Mouse (Mus musculus): ENCODE results near the gene Tenm3. TPM values are rescaled to one million over a fixed set of nuclear protein-coding genes. Genes with fewer than 3 reads are reported as not detected.

The Tenm3 gene
- polyA plus RNA-seq, 1 experiment from 2014 or later: 48.6 TPM

DNA sequence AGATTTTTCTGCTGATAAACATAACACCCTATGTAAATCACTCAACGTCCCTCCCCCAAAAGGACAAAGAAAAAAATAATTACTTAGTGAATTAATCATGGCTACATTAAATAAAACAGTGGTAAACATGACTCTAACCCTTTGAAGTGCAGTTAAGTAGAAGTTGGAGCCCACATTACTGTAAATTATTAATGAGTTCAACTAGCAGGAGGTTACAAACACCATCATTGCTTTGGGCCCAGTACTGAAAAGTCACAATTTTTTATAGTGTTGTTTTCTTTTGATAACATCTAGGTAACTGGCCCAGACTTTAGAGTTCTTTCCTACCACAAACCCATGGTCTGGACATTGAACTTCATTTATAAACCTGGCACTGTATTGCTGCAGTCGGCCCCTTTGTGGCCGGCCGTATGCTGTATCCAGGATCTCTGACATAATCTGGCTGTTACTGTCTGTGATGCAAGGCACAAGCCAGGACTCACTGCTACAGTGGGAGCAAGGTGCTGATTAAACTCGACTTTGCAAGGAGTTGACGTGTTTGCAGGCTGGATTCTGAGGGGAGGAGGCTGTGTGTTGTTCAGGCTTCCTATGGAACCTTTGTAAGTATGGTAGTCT lies 602.7 kb downstream of the Tenm3 start:
- no peak overlapping the region for H3K4me2 ChIP-seq (ENCODE audit: low read depth, low read length)
- no peak overlapping the region for H3K27ac ChIP-seq (replicated peaks; ENCODE audit: low read depth, low read length)
- ATAC-seq (ENCODE audit: low read depth) (no peak), DNase-seq (ENCODE audit: low spot score) (no peak)
- peaks cover 57% of the 10 kb centered on the region for H3K36me3 ChIP-seq (ENCODE audit: control insufficient read depth, insufficient read depth, low read length)
- 77% methylated on average over 6 of the region's 6 CpGs for WGBS
- H3K4me1 ChIP-seq (ENCODE audit: control insufficient read depth, insufficient read depth, low read length): no peaks in the 10 kb centered on the region; the same call in 1 of the 2 replicates
- no peak overlapping the region for H3K9ac ChIP-seq (ENCODE audit: low read depth, low read length)
- H3K4me3 ChIP-seq (ENCODE audit: low read depth, low read length): no peak overlapping the region
- no peaks in the 10 kb centered on the region for H3K27me3 ChIP-seq (replicated peaks; ENCODE audit: control insufficient read depth, insufficient read depth, low read length)
- peaks cover 4% of the 10 kb centered on the region; the same call in 1 of the 2 replicates for H3K9me3 ChIP-seq (ENCODE audit: control insufficient read depth, low read length)

DNA sequence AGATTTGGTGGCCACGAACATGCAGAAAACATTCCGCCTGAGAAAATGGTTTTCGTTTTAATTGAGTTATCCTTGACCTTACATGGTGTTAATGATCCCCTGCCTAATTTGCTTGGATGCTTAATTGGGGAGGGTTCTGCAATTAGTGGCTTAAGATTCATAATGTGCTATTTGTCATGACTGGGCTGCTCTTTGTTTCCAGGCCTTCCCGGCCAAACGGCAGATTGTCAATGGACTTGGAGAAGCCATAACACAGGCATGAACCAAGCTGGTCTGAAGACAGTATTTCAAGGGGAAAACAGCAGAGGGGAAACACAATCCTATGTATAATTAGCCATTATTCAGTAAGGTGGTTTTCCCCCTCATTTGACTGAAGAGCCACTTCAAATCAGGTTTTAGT lies 606.8 kb downstream of the Tenm3 start:
- H3K36me3 ChIP-seq (ENCODE audit: control insufficient read depth, insufficient read depth, low read length): peaks cover 74% of the 10 kb centered on the region
- WGBS: 85% methylated on average over 5 of the region's 5 CpGs
- H3K9ac ChIP-seq (ENCODE audit: low read depth, low read length): no peak overlapping the region
- peaks cover 10% of the 10 kb centered on the region; the same call in 1 of the 2 replicates for H3K9me3 ChIP-seq (ENCODE audit: control insufficient read depth, low read length)
- H3K27me3 ChIP-seq (replicated peaks; ENCODE audit: control insufficient read depth, insufficient read depth, low read length): no peaks in the 10 kb centered on the region
- no peak overlapping the region for H3K4me3 ChIP-seq (ENCODE audit: low read depth, low read length)
- no peak overlapping the region for H3K27ac ChIP-seq (replicated peaks; ENCODE audit: low read depth, low read length)
- no peaks in the 10 kb centered on the region for H3K4me1 ChIP-seq (ENCODE audit: control insufficient read depth, insufficient read depth, low read length)
- ATAC-seq (ENCODE audit: low read depth): no peak
- H3K4me2 ChIP-seq (ENCODE audit: low read depth, low read length): no peak overlapping the region
- no peak for DNase-seq (ENCODE audit: low spot score)

DNA sequence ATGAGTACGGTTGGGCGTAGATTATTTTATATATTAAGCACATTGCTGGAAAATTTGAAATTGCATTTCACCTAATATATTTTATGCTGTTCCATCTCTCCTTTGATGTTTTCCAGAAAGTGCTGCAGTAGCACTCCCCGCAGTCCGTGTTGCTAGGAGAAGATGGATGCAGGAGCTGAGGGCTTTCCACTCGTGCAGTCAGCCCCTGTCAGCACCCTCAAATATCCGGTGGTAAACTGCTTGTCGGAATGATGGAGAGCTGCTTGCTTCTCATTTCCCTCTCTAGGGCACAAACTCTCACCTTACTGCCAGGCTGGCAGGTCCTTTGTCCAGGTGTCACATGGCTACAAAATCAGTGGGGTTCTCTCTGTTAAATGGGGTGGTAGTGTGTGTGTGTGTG lies 610.8 kb downstream of the Tenm3 start:
- H3K9me3 ChIP-seq (ENCODE audit: control insufficient read depth, low read length): peaks cover 10% of the 10 kb centered on the region; the same call in 1 of the 2 replicates
- no peak overlapping the region for H3K4me3 ChIP-seq (ENCODE audit: low read depth, low read length)
- no peak overlapping the region for H3K4me2 ChIP-seq (ENCODE audit: low read depth, low read length)
- ATAC-seq (ENCODE audit: low read depth) (no peak), DNase-seq (ENCODE audit: low spot score) (no peak)
- H3K4me1 ChIP-seq (ENCODE audit: control insufficient read depth, insufficient read depth, low read length): no peaks in the 10 kb centered on the region
- no peak overlapping the region for H3K9ac ChIP-seq (ENCODE audit: low read depth, low read length)
- no peak overlapping the region for H3K27ac ChIP-seq (replicated peaks; ENCODE audit: low read depth, low read length)
- WGBS: 84% methylated on average over 7 of the region's 7 CpGs
- H3K27me3 ChIP-seq (replicated peaks; ENCODE audit: control insufficient read depth, insufficient read depth, low read length): no peaks in the 10 kb centered on the region
- H3K36me3 ChIP-seq (ENCODE audit: control insufficient read depth, insufficient read depth, low read length): peaks cover 82% of the 10 kb centered on the region

DNA sequence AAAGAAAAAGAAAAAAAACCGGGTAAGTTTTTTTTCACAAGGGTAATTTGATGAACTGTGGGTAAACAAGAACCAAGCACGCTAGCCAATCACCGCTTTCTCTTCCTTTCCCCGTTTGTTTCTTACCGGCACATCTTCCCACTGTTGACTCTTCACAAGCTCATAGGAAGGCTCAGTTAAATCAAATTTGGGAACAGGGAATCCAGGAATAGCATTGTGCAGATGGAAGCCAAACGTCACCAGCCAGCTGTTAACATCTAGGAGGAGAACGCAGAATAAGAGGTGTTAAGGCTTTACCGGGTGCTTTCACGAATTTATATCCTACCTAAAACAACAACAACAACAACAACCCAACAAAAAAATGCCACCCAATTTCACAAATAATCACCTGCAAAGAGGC lies 611.9 kb downstream of the Tenm3 start:
- no peaks in the 10 kb centered on the region for H3K4me1 ChIP-seq (ENCODE audit: control insufficient read depth, insufficient read depth, low read length)
- ATAC-seq (ENCODE audit: low read depth) (no peak), DNase-seq (ENCODE audit: low spot score) (no peak)
- H3K9me3 ChIP-seq (ENCODE audit: control insufficient read depth, low read length): peaks cover 10% of the 10 kb centered on the region; the same call in 1 of the 2 replicates
- H3K27ac ChIP-seq (replicated peaks; ENCODE audit: low read depth, low read length): no peak overlapping the region
- no peak overlapping the region for H3K9ac ChIP-seq (ENCODE audit: low read depth, low read length)
- H3K4me3 ChIP-seq (ENCODE audit: low read depth, low read length): no peak overlapping the region
- H3K27me3 ChIP-seq (replicated peaks; ENCODE audit: control insufficient read depth, insufficient read depth, low read length): no peaks in the 10 kb centered on the region
- H3K4me2 ChIP-seq (ENCODE audit: low read depth, low read length): no peak overlapping the region
- peaks cover 75% of the 10 kb centered on the region for H3K36me3 ChIP-seq (ENCODE audit: control insufficient read depth, insufficient read depth, low read length)
- 78% methylated on average over 9 of the region's 9 CpGs for WGBS

DNA sequence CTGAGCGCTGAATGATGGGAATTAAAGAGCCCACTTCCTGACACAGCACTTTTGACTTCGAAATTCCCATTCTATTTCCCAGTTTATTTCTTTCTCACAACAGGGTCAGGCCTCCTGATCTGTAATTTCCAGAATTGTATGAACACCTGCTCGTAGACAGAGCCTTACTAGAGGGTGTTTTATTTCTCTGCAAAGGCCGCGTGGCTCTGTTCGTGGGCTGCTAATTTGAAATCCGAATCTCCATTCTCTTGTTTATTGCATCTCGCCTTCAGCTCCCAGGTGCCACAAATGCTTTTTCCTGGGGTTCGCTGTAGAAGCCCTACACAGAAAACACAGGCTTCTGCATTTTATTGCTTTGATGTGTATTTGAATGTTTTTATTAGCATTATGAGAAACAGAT lies 612.4 kb downstream of the Tenm3 start:
- no peaks in the 10 kb centered on the region for H3K4me1 ChIP-seq (ENCODE audit: control insufficient read depth, insufficient read depth, low read length)

DNA sequence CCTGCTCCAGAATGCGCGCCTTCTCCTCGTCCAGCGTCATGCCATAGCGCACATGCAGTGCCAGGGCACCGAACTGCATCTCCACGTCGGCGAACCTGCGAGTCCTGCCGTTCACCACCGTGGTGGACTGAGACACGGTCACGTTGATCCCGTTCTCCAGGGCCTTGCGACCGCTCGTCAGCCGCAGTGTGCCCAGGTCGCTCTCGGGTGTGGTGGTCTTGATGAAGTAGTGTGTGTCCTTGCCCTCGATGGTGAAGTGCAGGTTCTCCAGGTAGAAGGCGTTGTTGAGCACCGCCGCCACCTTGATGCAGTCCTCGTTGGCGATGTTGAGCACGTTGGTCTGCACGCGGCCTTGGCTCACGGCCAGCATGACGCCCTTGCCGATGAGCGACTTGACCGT lies 615.1 kb downstream of the Tenm3 start:
- Histone ChIP-seq H3K9me3 (ENCODE audit: control insufficient read depth, low read length) (no peaks in the 10 kb centered on the region), H3K27ac (replicated peaks; ENCODE audit: low read depth, low read length) (no peak overlapping the region), H3K9ac (ENCODE audit: low read depth, low read length) (no peak overlapping the region), H3K4me1 (ENCODE audit: control insufficient read depth, insufficient read depth, low read length) (no peaks in the 10 kb centered on the region), H3K4me2 (ENCODE audit: low read depth, low read length) (no peak overlapping the region), H3K4me3 (ENCODE audit: low read depth, low read length) (no peak overlapping the region), H3K36me3 (ENCODE audit: control insufficient read depth, insufficient read depth, low read length) (peaks cover 46% of the 10 kb centered on the region), H3K27me3 (replicated peaks; ENCODE audit: control insufficient read depth, insufficient read depth, low read length) (no peaks in the 10 kb centered on the region)
- ATAC-seq (ENCODE audit: low read depth): no peak
- WGBS: 96% methylated on average over 35 of the region's 35 CpGs
- no peak for DNase-seq (ENCODE audit: low spot score)

More for the DNA sequence above, 612.4 kb downstream of the Tenm3 start:
- H3K9me3 ChIP-seq (ENCODE audit: control insufficient read depth, low read length): peaks cover 6% of the 10 kb centered on the region; the same call in 1 of the 2 replicates
- H3K27ac ChIP-seq (replicated peaks; ENCODE audit: low read depth, low read length): no peak overlapping the region
- DNase-seq (ENCODE audit: low spot score) (no peak), ATAC-seq (ENCODE audit: low read depth) (no peak)
- WGBS: 61% methylated on average over 9 of the region's 9 CpGs
- no peak overlapping the region for H3K4me2 ChIP-seq (ENCODE audit: low read depth, low read length)
- no peaks in the 10 kb centered on the region for H3K27me3 ChIP-seq (replicated peaks; ENCODE audit: control insufficient read depth, insufficient read depth, low read length)
- peaks cover 70% of the 10 kb centered on the region for H3K36me3 ChIP-seq (ENCODE audit: control insufficient read depth, insufficient read depth, low read length)
- H3K4me3 ChIP-seq (ENCODE audit: low read depth, low read length): no peak overlapping the region
- H3K9ac ChIP-seq (ENCODE audit: low read depth, low read length): no peak overlapping the region

DNA sequence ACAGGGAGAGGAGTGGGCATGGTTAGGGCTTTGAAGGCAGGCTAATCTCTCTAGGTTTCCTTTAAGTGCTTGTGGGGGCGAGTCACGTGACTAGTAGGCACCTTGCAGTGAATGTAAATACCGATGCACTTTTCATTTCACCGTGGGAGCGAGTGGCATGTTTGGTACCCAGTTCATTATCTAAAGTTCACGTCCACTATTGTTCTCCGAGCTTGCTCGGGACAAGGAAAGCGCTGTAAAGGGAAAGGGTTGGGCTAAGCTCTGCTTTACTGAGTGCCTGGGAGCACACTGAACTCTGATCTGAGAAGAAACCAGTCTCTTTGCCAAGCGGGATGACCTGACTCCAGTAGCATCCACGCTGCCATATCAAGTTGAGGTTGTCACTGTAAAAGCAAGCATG lies 619.0 kb downstream of the Tenm3 start:
- H3K4me2 ChIP-seq (ENCODE audit: low read depth, low read length): no peak overlapping the region
- H3K4me3 ChIP-seq (ENCODE audit: low read depth, low read length): no peak overlapping the region
- H3K27me3 ChIP-seq (replicated peaks; ENCODE audit: control insufficient read depth, insufficient read depth, low read length): no peaks in the 10 kb centered on the region
- H3K27ac ChIP-seq (replicated peaks; ENCODE audit: low read depth, low read length): no peak overlapping the region
- peaks cover 22% of the 10 kb centered on the region for H3K36me3 ChIP-seq (ENCODE audit: control insufficient read depth, insufficient read depth, low read length)
- 52% methylated on average over 11 of the region's 11 CpGs for WGBS
- no peaks in the 10 kb centered on the region for H3K9me3 ChIP-seq (ENCODE audit: control insufficient read depth, low read length)
- no peak overlapping the region for H3K9ac ChIP-seq (ENCODE audit: low read depth, low read length)
- ATAC-seq (ENCODE audit: low read depth) (no peak), DNase-seq (ENCODE audit: low spot score) (no peak)
- 0 out of 2 replicates have a peak, but pooled peaks cover 3% of the 10 kb centered on the region for H3K4me1 ChIP-seq (ENCODE audit: control insufficient read depth, insufficient read depth, low read length)

DNA sequence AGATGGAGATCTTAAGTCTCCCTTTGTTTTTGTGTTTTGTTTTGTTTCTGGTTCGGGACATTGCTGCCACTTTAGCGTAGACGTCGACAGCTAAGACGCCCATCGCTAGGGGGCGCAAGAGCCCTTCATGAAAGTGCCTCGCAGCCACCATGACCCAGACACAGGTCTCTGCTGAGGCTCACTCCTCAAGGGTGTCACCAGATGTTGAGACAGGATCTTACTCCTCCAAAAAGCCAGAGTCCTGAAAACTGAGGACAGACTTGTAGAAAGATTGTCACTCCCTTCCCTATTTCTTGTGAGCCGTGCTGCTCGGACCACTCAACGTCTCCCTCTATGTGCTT lies 621.4 kb downstream of the Tenm3 start:
- 16% methylated on average over 11 of the region's 11 CpGs for WGBS
- ATAC-seq (ENCODE audit: low read depth) (peak; percentile 86), DNase-seq (ENCODE audit: low spot score) (peak; percentile 95)
- Histone ChIP-seq H3K4me3 (ENCODE audit: low read depth, low read length) (peak overlapping the region; percentile 27), H3K9ac (ENCODE audit: low read depth, low read length) (peak overlapping the region; percentile 44), H3K4me2 (ENCODE audit: low read depth, low read length) (peak overlapping the region; percentile 62), H3K27ac (replicated peaks; ENCODE audit: low read depth, low read length) (no peak overlapping the region), H3K9me3 (ENCODE audit: control insufficient read depth, low read length) (no peaks in the 10 kb centered on the region), H3K4me1 (ENCODE audit: control insufficient read depth, insufficient read depth, low read length) (0 out of 2 replicates have a peak, but pooled peaks cover 3% of the 10 kb centered on the region), H3K27me3 (replicated peaks; ENCODE audit: control insufficient read depth, insufficient read depth, low read length) (no peaks in the 10 kb centered on the region), H3K36me3 (ENCODE audit: control insufficient read depth, insufficient read depth, low read length) (no peaks in the 10 kb centered on the region)
